Mouse (Mus musculus) liver, embryonic 14 days (tissue): ENCODE results near the gene Ube2dnl1. TPM values are rescaled to one million over a fixed set of nuclear protein-coding genes. Genes with fewer than 3 reads are reported as not detected.

Experiments used
- polyA plus RNA-seq: library from polyadenylated mRNA; depleted of rRNA; stranded (reverse); fragments of >200 nt; gene quantifications from 2 replicates; pipeline ENCODE4 v1.2.3, GENCODE M21; 2012; rRNA removed

The Ube2dnl1 gene
- not detected in 2 replicates for polyA plus RNA-seq

GRCm38 (mm10) chrX:114904712-114905111 lies at the start of gene Ube2dnl1:
Gene Ube2dnl1 (plus strand): TSS chrX:114905012.

GRCm38 (mm10) chrX:114907282-114907681 lies 2.5 kb downstream of the Ube2dnl1 start, which contains the start of gene Ube2dnl2:
Gene Ube2dnl2 (plus strand): TSS chrX:114907582.

Other genes with a start within 250 kb of the Ube2dnl1 start
- not detected in 2 replicates for gene Ube2dnl2, start 2.6 kb downstream of the Ube2dnl1 start, polyA plus RNA-seq